In the genomic region with DNA sequence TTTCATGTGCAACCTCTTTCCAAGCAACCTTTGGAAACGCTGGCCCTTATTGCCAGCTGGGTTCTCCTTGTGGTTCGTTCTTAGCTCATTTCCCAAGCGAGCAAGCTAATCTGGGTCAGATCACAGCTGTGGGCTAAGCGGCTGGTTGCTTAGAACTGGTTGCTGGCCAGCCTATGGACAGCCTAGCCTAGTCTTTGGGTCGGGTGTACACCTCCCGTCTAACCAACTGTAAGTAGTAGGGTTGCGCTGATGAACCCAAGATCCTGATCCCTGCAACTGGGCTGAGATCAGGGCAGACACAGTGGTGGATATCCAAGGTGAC, we compare ENCODE assay signal across 17 mouse cellular contexts.
DNase-seq lines count a peak whose midpoint lies in the region; ATAC-seq and TF ChIP-seq lines count a peak whose summit lies in the region.
"Had no signal": no experiment of that assay in that cellular context is flagged by ENCODE, and none has a peak within 500 bp of the region (broad histone marks: within the 10 kb centered on the region; RNA-seq: fewer than 3 reads in every experiment).

No protein-coding gene starts in this region.

- no peak overlapping the region for H3K27ac ChIP-seq in kidney, embryonic 16.5 days (ENCODE audit: low read length)
- H3K27ac ChIP-seq in cerebellum, adult 2 months (ENCODE audit: insufficient read depth, low read length), result no peak overlapping the region
- peak overlapping the region; percentile 81 for H3K27ac ChIP-seq in hindbrain, embryonic 15.5 days (replicated peaks)
- H3K27ac ChIP-seq in neural tube, embryonic 13.5 days (replicated peaks), result peak overlapping the region; percentile 76
- H3K27ac ChIP-seq: embryonic facial prominence, embryonic 12.5 days; liver, embryonic 13.5 days; midbrain, embryonic 12.5 days had no signal

- H3K9me3 ChIP-seq in kidney, embryonic 16.5 days (ENCODE audit: low read length), result no peaks in the 10 kb centered on the region
- H3K9me3 ChIP-seq in hindbrain, embryonic 15.5 days, result no peaks in the 10 kb centered on the region
- no peaks in the 10 kb centered on the region for H3K9me3 ChIP-seq in neural tube, embryonic 13.5 days
- H3K9me3 ChIP-seq: embryonic facial prominence, embryonic 12.5 days; forebrain, embryonic 12.5 days; G1E; liver, embryonic 13.5 days; midbrain, embryonic 12.5 days had no signal

- TF ChIP-seq POLR2A in cerebellum, adult 2 months (IDR thresholded peaks at IDR 0.05; ENCODE audit: borderline replicate concordance, insufficient read depth, low read length), result no peak

- no peak for DNase-seq in kidney, postnatal 36 days
- DNase-seq in cerebellum, adult 2 months, result peak; percentile 28 to 44
- DNase-seq in adrenal gland, postnatal 4 days (ENCODE audit: low spot score in 2 of 2), result no peak
- DNase-seq in thymus, postnatal 25 days, result no peak
- DNase-seq in heart, postnatal 4 days, result no peak
- DNase-seq: adrenal gland, postnatal 25 days; liver, embryonic 13.5 days; right cerebral cortex, postnatal 4 days; thymus, adult 2 months had no signal

- H3K4me1 ChIP-seq in kidney, embryonic 16.5 days (ENCODE audit: insufficient read depth, low read length), result peaks cover 27% of the 10 kb centered on the region
- H3K4me1 ChIP-seq in cerebellum, adult 2 months (ENCODE audit: control insufficient read depth, insufficient read depth, low read length), result 0 out of 2 replicates have a peak, but pooled peaks cover 2% of the 10 kb centered on the region
- H3K4me1 ChIP-seq in hindbrain, embryonic 15.5 days (replicated peaks), result peaks cover 33% of the 10 kb centered on the region
- H3K4me1 ChIP-seq in neural tube, embryonic 13.5 days (replicated peaks), result peaks cover 43% of the 10 kb centered on the region
- H3K4me1 ChIP-seq: liver, embryonic 13.5 days had no signal

- no peaks in the 10 kb centered on the region; the same call in 1 of the 2 replicates for H3K27me3 ChIP-seq in kidney, embryonic 16.5 days (ENCODE audit: insufficient read depth, low read length)
- no peaks in the 10 kb centered on the region for H3K27me3 ChIP-seq in cerebellum, adult 2 months (ENCODE audit: control insufficient read depth, insufficient read depth, low read length)
- H3K27me3 ChIP-seq in hindbrain, embryonic 15.5 days, result no peaks in the 10 kb centered on the region
- peaks cover 5% of the 10 kb centered on the region; the same call in 1 of the 2 replicates for H3K27me3 ChIP-seq in neural tube, embryonic 13.5 days

- no peak overlapping the region for H3K4me3 ChIP-seq in kidney, embryonic 16.5 days (ENCODE audit: low read length)
- H3K4me3 ChIP-seq in cerebellum, adult 2 months (replicated peaks; ENCODE audit: insufficient read depth, low read depth, low read length), result no peak overlapping the region
- no peak overlapping the region for H3K4me3 ChIP-seq in hindbrain, embryonic 15.5 days
- no peak overlapping the region for H3K4me3 ChIP-seq in neural tube, embryonic 13.5 days
- H3K4me3 ChIP-seq: embryonic facial prominence, embryonic 12.5 days; forebrain, embryonic 12.5 days; liver, embryonic 13.5 days; midbrain, embryonic 12.5 days had no signal

- H3K9ac ChIP-seq in kidney, embryonic 16.5 days (replicated peaks; ENCODE audit: low read length), result no peak overlapping the region
- H3K9ac ChIP-seq in hindbrain, embryonic 15.5 days, result no peak overlapping the region
- no peak overlapping the region for H3K9ac ChIP-seq in neural tube, embryonic 13.5 days
- H3K9ac ChIP-seq: embryonic facial prominence, embryonic 12.5 days; forebrain, embryonic 12.5 days; liver, embryonic 13.5 days; midbrain, embryonic 12.5 days had no signal

- no peak for TF ChIP-seq CTCF in cerebellum, adult 2 months (IDR thresholded peaks at IDR 0.05; ENCODE audit: borderline replicate concordance, insufficient read depth, low read depth, low read length)

- ATAC-seq in kidney, embryonic 16.5 days (ENCODE audit: low FRiP score, low TSS enrichment), result 0 out of 2 replicates have a peak, but pooled peaks have one; percentile 13
- ATAC-seq in hindbrain, embryonic 15.5 days (ENCODE audit: low FRiP score, low read depth), result no peak
- ATAC-seq in neural tube, embryonic 13.5 days (ENCODE audit: low read depth), result no peak

- H3K36me3 ChIP-seq in kidney, embryonic 16.5 days (ENCODE audit: insufficient read depth, low read length), result no peaks in the 10 kb centered on the region
- no peaks in the 10 kb centered on the region for H3K36me3 ChIP-seq in hindbrain, embryonic 15.5 days
- no peaks in the 10 kb centered on the region for H3K36me3 ChIP-seq in neural tube, embryonic 13.5 days
- H3K36me3 ChIP-seq: embryonic facial prominence, embryonic 12.5 days; forebrain, embryonic 12.5 days; G1E; liver, embryonic 13.5 days; midbrain, embryonic 12.5 days had no signal

- H3K4me2 ChIP-seq in kidney, embryonic 16.5 days (replicated peaks; ENCODE audit: low read depth, low read length), result no peak overlapping the region
- H3K4me2 ChIP-seq in hindbrain, embryonic 15.5 days, result no peak overlapping the region
- no peak overlapping the region for H3K4me2 ChIP-seq in neural tube, embryonic 13.5 days
- H3K4me2 ChIP-seq: embryonic facial prominence, embryonic 12.5 days; forebrain, embryonic 12.5 days; heart, embryonic 11.5 days; liver, embryonic 13.5 days; midbrain, embryonic 12.5 days had no signal

- 66% methylated on average over 7 of the region's 7 CpGs for WGBS in kidney, embryonic 16.5 days
- WGBS in cerebellum, adult 2 months, result 20% methylated on average over 7 of the region's 7 CpGs
- whole genome bisulfite sequencing in hindbrain, embryonic 15.5 days, result 72% methylated on average over 7 of the region's 7 CpGs
- WGBS in neural tube, embryonic 13.5 days, result 72% methylated on average over 7 of the region's 7 CpGs

Comparison
In these comparisons a context has a peak if more than half of its experiments do, and no peak if none do; other contexts are left out.
1. H3K27ac ChIP-seq: peak in hindbrain, embryonic 15.5 days (single experiment) and neural tube, embryonic 13.5 days (single experiment); none in kidney, embryonic 16.5 days (single experiment) and cerebellum, adult 2 months (single experiment).
2. DNase-seq: peak in cerebellum, adult 2 months (2 of 2); none in kidney, postnatal 36 days (0 of 2), adrenal gland, postnatal 4 days (0 of 2), thymus, postnatal 25 days (single experiment) and heart, postnatal 4 days (single experiment).